Mouse (Mus musculus) frontal cortex, postnatal 14 days (tissue): Measurements from ENCODE around the gene Zfp790.
"Not testable (repeated sequence)": the region's sequence is repeated elsewhere in the genome, so short reads cannot be mapped to it uniquely, and the experiment has no call there.

ENCODE experiments used
- DNase-seq, 2 experiments: peaks; one replicate each; pipeline ENCODE4 v3.0.0; 2022; ENCODE audit warnings: low spot score in 2 of 2

Zfp790 gene

GRCm38 (mm10) chr7:29842105-29842504, 26.2 kb downstream of the Zfp790 start:
- no peak for DNase-seq

DNA sequence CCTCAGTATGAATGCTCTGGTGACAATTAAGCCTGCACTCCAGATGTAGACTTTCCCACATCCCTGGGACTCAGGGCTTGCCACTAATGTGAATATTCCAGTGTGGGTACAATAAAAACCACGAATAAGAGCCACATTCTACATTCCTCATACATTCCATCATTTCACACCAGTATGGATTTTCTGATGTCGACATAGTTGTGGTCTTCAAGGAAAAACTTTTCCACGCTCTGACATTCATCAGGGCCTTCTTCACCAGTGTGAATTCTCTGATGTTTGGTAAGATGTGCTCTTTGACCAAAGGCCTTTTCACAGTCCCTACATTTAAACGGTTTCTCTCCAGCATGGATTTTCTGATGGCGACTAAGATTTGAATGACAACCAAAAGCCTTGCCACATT, 28.7 kb downstream of the Zfp790 start:
- no peak for DNase-seq

DNA sequence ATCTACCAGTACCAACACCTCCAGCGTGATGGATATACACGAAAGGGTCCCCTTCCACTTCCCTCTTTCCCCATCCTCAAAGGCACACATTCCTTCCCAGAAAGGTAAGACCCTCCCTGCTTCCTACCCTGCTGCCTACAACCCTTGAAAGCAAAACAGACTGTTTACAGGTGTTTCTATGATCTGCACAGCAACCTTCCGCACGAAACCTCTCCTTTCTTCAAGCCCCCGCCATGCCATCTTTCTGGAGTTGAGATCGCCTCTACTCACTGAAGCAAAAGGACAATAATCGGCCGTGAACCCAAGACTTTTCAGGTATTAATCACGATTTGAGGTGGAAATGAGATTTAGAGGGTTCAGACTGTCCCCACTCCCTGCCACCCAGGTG, 36.9 kb downstream of the Zfp790 start:
- no peak for DNase-seq

- peak; percentile 79 to 83 for DNase-seq
These were observed 37.4 kb downstream of the Zfp790 start, which contains the start of gene Zfp940 for GRCm38 (mm10) chr7:29853219-29853842. TSS of gene Zfp940 (minus strand) at chr7:29853669.

GRCm38 (mm10) chr7:29859532-29860517, 43.9 kb downstream of the Zfp790 start, which contains the start of gene Zfp420:
TSS of gene Zfp420 (plus strand) at chr7:29859979.
- DNase-seq = peak; percentile 83 to 86

GRCm38 (mm10) chr7:29861660-29862059, 45.7 kb downstream of the Zfp790 start:
- no peak for DNase-seq

DNA sequence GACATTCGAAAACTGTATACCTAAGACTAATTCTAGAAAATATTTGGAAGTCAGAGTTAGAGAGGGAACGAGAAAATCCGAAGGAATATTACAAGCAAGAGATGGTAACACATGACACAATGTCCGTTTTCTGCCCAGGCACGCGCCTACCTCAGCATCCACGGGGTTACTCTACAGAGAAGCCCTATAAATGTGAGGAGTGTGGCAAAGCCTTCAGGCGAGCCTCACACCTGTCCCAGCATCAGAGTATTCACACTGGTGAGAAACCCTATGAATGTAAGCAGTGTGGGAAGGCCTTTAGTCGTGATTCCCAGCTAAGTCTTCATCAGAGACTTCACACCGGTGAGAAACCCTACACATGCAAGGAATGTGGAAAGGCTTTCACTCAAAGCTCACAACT, 58.3 kb downstream of the Zfp790 start:
- no peak for DNase-seq

- not testable (repeated sequence) for DNase-seq
These were observed 61.6 kb downstream of the Zfp790 start for GRCm38 (mm10) chr7:29877561-29877960.

DNA sequence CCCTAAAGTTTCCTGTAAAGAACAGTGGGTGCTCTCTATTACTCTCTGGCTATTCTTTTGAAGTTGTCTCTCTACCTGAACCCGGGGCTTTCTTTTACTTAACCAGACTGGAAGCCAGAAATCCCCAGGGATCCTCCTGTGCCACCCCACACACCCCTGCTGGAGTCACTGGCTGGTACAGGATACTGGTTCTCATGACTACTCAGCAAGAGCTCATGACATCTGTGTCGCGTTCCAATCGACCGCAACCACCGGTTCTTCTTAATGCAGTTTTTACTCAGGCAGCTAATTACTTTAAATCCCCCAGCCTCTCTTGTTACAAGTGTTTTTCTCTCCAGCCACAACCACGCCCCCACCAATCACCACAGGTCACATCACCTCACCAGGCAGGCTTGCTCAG, 64.1 kb downstream of the Zfp790 start:
- DNase-seq = no peak
